Mouse (Mus musculus): ENCODE results near the gene Spns2. TPM values are rescaled to one million over a fixed set of nuclear protein-coding genes. Genes with fewer than 3 reads are reported as not detected.
"Not testable (repeated sequence)": the region's sequence is repeated elsewhere in the genome, so short reads cannot be mapped to it uniquely, and the experiment has no call there.

The Spns2 gene
- polyA plus RNA-seq, 1 experiment, result 65.1 TPM

GRCm38 (mm10) chr11:72452140-72452665 lies 37.5 kb downstream of the Spns2 start:
- no peak for TF ChIP-seq FLI1 (IDR thresholded peaks at IDR 0.05; ENCODE audit: low read length)
- TF ChIP-seq GATA1 (IDR thresholded peaks at IDR 0.05; ENCODE audit: borderline replicate concordance, low read length), result no peak
- peaks cover 100% of the 10 kb centered on the region for H3K36me3 ChIP-seq (replicated peaks; ENCODE audit: low read length)
- peaks cover 86% of the 10 kb centered on the region for H3K4me1 ChIP-seq
- H3K4me3 ChIP-seq (replicated peaks), result no peak overlapping the region
- H3K27me3 ChIP-seq (replicated peaks), result no peaks in the 10 kb centered on the region
- no peaks in the 10 kb centered on the region for H3K9me3 ChIP-seq

- Histone ChIP-seq H3K4me1 (peaks cover 86% of the 10 kb centered on the region), H3K36me3 (replicated peaks; ENCODE audit: low read length) (peaks cover 100% of the 10 kb centered on the region), H3K9me3 (no peaks in the 10 kb centered on the region), H3K4me3 (replicated peaks) (no peak overlapping the region), H3K27me3 (replicated peaks) (no peaks in the 10 kb centered on the region)
- TF ChIP-seq FLI1 (IDR thresholded peaks at IDR 0.05; ENCODE audit: low read length) (no peak), GATA1 (IDR thresholded peaks at IDR 0.05; ENCODE audit: borderline replicate concordance, low read length) (no peak)
Observed at GRCm38 (mm10) chr11:72447475-72447874, 42.2 kb downstream of the Spns2 start.

GRCm38 (mm10) chr11:72446311-72447105 lies 43.2 kb downstream of the Spns2 start:
- Histone ChIP-seq H3K27me3 (replicated peaks) (no peaks in the 10 kb centered on the region), H3K9me3 (no peaks in the 10 kb centered on the region), H3K36me3 (replicated peaks; ENCODE audit: low read length) (peaks cover 96% of the 10 kb centered on the region), H3K4me3 (replicated peaks) (no peak overlapping the region), H3K4me1 (peaks cover 88% of the 10 kb centered on the region)
- TF ChIP-seq FLI1 (IDR thresholded peaks at IDR 0.05; ENCODE audit: low read length) (no peak), GATA1 (IDR thresholded peaks at IDR 0.05; ENCODE audit: borderline replicate concordance, low read length) (no peak)

GRCm38 (mm10) chr11:72440965-72441664 lies 48.6 kb downstream of the Spns2 start, which contains the start of gene Mybbp1a:
Gene Mybbp1a (plus strand): TSS chr11:72441355.
- no peak for TF ChIP-seq FLI1 (IDR thresholded peaks at IDR 0.05; ENCODE audit: low read length)
- TF ChIP-seq GATA1 (IDR thresholded peaks at IDR 0.05; ENCODE audit: borderline replicate concordance, low read length), result no peak
- H3K4me1 ChIP-seq, result peaks cover 55% of the 10 kb centered on the region
- peak within 1 kb of the TSS; percentile 97 for H3K4me3 ChIP-seq (replicated peaks)
- H3K27me3 ChIP-seq (replicated peaks), result peaks cover 8% of the 10 kb centered on the region
- H3K36me3 ChIP-seq (replicated peaks; ENCODE audit: low read length), result peaks cover 42% of the 10 kb centered on the region
- H3K9me3 ChIP-seq, result no peaks in the 10 kb centered on the region

GRCm38 (mm10) chr11:72440597-72440964 lies 49.1 kb downstream of the Spns2 start:
- peak overlapping the region; percentile 97 for H3K4me3 ChIP-seq (replicated peaks)
- peaks cover 36% of the 10 kb centered on the region for H3K36me3 ChIP-seq (replicated peaks; ENCODE audit: low read length)
- peaks cover 54% of the 10 kb centered on the region for H3K4me1 ChIP-seq
- peaks cover 12% of the 10 kb centered on the region for H3K27me3 ChIP-seq (replicated peaks)
- not testable (repeated sequence) for H3K9me3 ChIP-seq

GRCm38 (mm10) chr11:72438411-72438810 lies 51.3 kb downstream of the Spns2 start:
- H3K9me3 ChIP-seq, result no peaks in the 10 kb centered on the region
- no peak overlapping the region for H3K4me3 ChIP-seq (replicated peaks)
- peaks cover 18% of the 10 kb centered on the region for H3K27me3 ChIP-seq (replicated peaks)
- H3K36me3 ChIP-seq (replicated peaks; ENCODE audit: low read length), result peaks cover 15% of the 10 kb centered on the region
- TF ChIP-seq FLI1 (IDR thresholded peaks at IDR 0.05; ENCODE audit: low read length) (no peak), GATA1 (IDR thresholded peaks at IDR 0.05; ENCODE audit: borderline replicate concordance, low read length) (no peak)
- peaks cover 44% of the 10 kb centered on the region for H3K4me1 ChIP-seq

- H3K36me3 ChIP-seq (replicated peaks; ENCODE audit: low read length), result peaks cover under 1% of the 10 kb centered on the region
- no peak overlapping the region for H3K4me3 ChIP-seq (replicated peaks)
- no peak for TF ChIP-seq FLI1 (IDR thresholded peaks at IDR 0.05; ENCODE audit: low read length)
- TF ChIP-seq GATA1 (IDR thresholded peaks at IDR 0.05; ENCODE audit: borderline replicate concordance, low read length), result no peak
- H3K9me3 ChIP-seq, result no peaks in the 10 kb centered on the region
- H3K27me3 ChIP-seq (replicated peaks), result peaks cover 18% of the 10 kb centered on the region
- peaks cover 30% of the 10 kb centered on the region for H3K4me1 ChIP-seq
Observed at GRCm38 (mm10) chr11:72436756-72437650, 52.7 kb downstream of the Spns2 start.

- Histone ChIP-seq H3K27me3 (replicated peaks) (peaks cover 20% of the 10 kb centered on the region), H3K4me3 (replicated peaks) (no peak overlapping the region), H3K9me3 (no peaks in the 10 kb centered on the region), H3K4me1 (peaks cover 23% of the 10 kb centered on the region), H3K36me3 (replicated peaks; ENCODE audit: low read length) (no peaks in the 10 kb centered on the region)
- TF ChIP-seq GATA1 (IDR thresholded peaks at IDR 0.05; ENCODE audit: borderline replicate concordance, low read length), result no peak
- TF ChIP-seq FLI1 (IDR thresholded peaks at IDR 0.05; ENCODE audit: low read length), result no peak
Observed at GRCm38 (mm10) chr11:72436271-72436670, 53.4 kb downstream of the Spns2 start.

- Histone ChIP-seq H3K4me3 (replicated peaks) (no peak overlapping the region), H3K36me3 (replicated peaks; ENCODE audit: low read length) (no peaks in the 10 kb centered on the region), H3K27me3 (replicated peaks) (peaks cover 20% of the 10 kb centered on the region), H3K9me3 (no peaks in the 10 kb centered on the region), H3K4me1 (peaks cover 23% of the 10 kb centered on the region)
- TF ChIP-seq GATA1 (IDR thresholded peaks at IDR 0.05; ENCODE audit: borderline replicate concordance, low read length) (no peak), FLI1 (IDR thresholded peaks at IDR 0.05; ENCODE audit: low read length) (no peak)
Observed at GRCm38 (mm10) chr11:72435694-72436045, 54.0 kb downstream of the Spns2 start.
